Mouse (Mus musculus) kidney, postnatal 25 days (tissue): ENCODE measurements around the gene Mpp1.

Source experiments
- DNase-seq, 2 experiments: peaks; one replicate each; pipeline ENCODE4 v3.0.0; 2021; ENCODE audit warnings: mixed read lengths in 2 of 2

Gene Mpp1

GRCm38 (mm10) chrX:75083982-75084773 lies 46.6 kb downstream of the Mpp1 start:
- DNase-seq, result peak; percentile 1 to 38

- peak in 1 of 2 experiments; percentile 4 for DNase-seq
These were observed 48.5 kb downstream of the Mpp1 start for GRCm38 (mm10) chrX:75082351-75082750.
